Mouse (Mus musculus): ENCODE data around the gene Upk1b. TPM values are rescaled to one million over a fixed set of nuclear protein-coding genes. Genes with fewer than 3 reads are reported as not detected.

Upk1b gene
- total RNA-seq, 2 experiments from 2014 or later, result not detected

Other genes with a start within 250 kb of the Upk1b start
- gene Tmem39a, start 241.6 kb downstream of the Upk1b start, total RNA-seq (2021), result 10 to 100 TPM; 17.1 to 18.8 TPM
- 10 to 100 TPM; 11.9 to 14.7 TPM for gene Arhgap31, start 87.1 kb downstream of the Upk1b start, total RNA-seq (2021)
- gene B4galt4, start 58.1 kb downstream of the Upk1b start, total RNA-seq (2021), result 1 to 10 TPM; 4.0 to 4.4 TPM
- not detected for gene 4930435E12Rik, start 28.4 kb upstream of the Upk1b start, total RNA-seq (2021)
- gene Igsf11, start 92.3 kb upstream of the Upk1b start, total RNA-seq (2021), result under 1 TPM; 0.21 to 0.43 TPM

Data from gastrocnemius, postnatal 25 days (tissue).